Mouse (Mus musculus): Measurements from ENCODE around the gene Olfr1258. TPM values are rescaled to one million over a fixed set of nuclear protein-coding genes. Genes with fewer than 3 reads are reported as not detected.

Gene Olfr1258
- total and polyA plus RNA-seq, 3 experiments: not detected

- H3K27ac ChIP-seq (ENCODE audit: insufficient read depth, low read depth): no peak within 1 kb of the TSS
- no peak within 1 kb of the TSS for H3K9ac ChIP-seq (ENCODE audit: insufficient read depth, low read depth)
- H3K4me2 ChIP-seq (ENCODE audit: insufficient read depth, low read depth, poor library complexity, severe bottlenecking): no peak within 1 kb of the TSS
- DNase-seq (ENCODE audit: extremely low read depth): no peak
- H3K79me2 ChIP-seq (replicated peaks; ENCODE audit: control insufficient read depth, extremely low read depth, insufficient read depth, poor library complexity, severe bottlenecking): no peaks in the 10 kb centered on the region
- H3K4me1 ChIP-seq (ENCODE audit: control insufficient read depth in 1 of 2, insufficient read depth in 2 of 2): no peaks in the 10 kb centered on the region
- TF ChIP-seq TCF12 (IDR thresholded peaks at IDR 0.05; ENCODE audit: low read depth, low read length) (no peak), USF1 (IDR thresholded peaks at IDR 0.05; ENCODE audit: low read depth, low read length) (no peak), E2F4 (IDR thresholded peaks at IDR 0.05; ENCODE audit: insufficient replicate concordance, low read depth, low read length) (no peak), CHD1 (IDR thresholded peaks at IDR 0.05; ENCODE audit: low read depth, low read length) (no peak), MAFK (IDR thresholded peaks at IDR 0.05; ENCODE audit: insufficient replicate concordance, low read length) (no peak), PAX5 (IDR thresholded peaks at IDR 0.05; ENCODE audit: low read length) (no peak), MYC (IDR thresholded peaks at IDR 0.05; ENCODE audit: low read depth, low read length) (no peak), RAD21 (IDR thresholded peaks at IDR 0.05; ENCODE audit: low read depth, low read length) (no peak), ETS1 (conservative IDR thresholded peaks at IDR 0.05; ENCODE audit: low read depth, low read length) (no peak), BHLHE40 (IDR thresholded peaks at IDR 0.05; ENCODE audit: low read depth, low read length) (no peak), KAT2A (IDR thresholded peaks at IDR 0.05; ENCODE audit: insufficient replicate concordance, low read length) (no peak), NRF1 (IDR thresholded peaks at IDR 0.05; ENCODE audit: low read depth, low read length) (no peak), TBP (conservative IDR thresholded peaks at IDR 0.05; ENCODE audit: low read depth, low read length) (no peak), ZMIZ1 (IDR thresholded peaks at IDR 0.05; ENCODE audit: low read depth, low read length) (no peak)
- no peaks in the 10 kb centered on the region for H3K9me3 ChIP-seq (replicated peaks; ENCODE audit: low read length)
- dilution Hi-C loops (cut with MboI; ENCODE audit: extremely low pct_ligation_motif_present, extremely low pct_unique_long_range_greater_than_20kb, low sequenced_read_pairs): no loop called here
- no peak within 1 kb of the TSS for H3K4me3 ChIP-seq (replicated peaks in 1 of 3; ENCODE audit: low read depth in 2 of 3, low read length in 2 of 3, poor library complexity in 1 of 3)
- H3K27me3 ChIP-seq (replicated peaks): peaks cover 8% of the 10 kb centered on the region
- no peaks in the 10 kb centered on the region for H3K36me3 ChIP-seq (replicated peaks in 1 of 2; ENCODE audit: control insufficient read depth in 1 of 2, insufficient read depth in 1 of 2, low read length in 1 of 2)
- in situ Hi-C loops (cut with MboI; ENCODE audit: low pct_ligation_motif_present, low pct_unique_long_range_greater_than_20kb, low sequenced_read_pairs): no loop called here
These were observed 21.5 kb downstream of the Olfr1258 start, which contains the start of gene Olfr1259 for GRCm38 (mm10) chr2:89948564-89948963. Gene Olfr1259 (minus strand): TSS chr2:89948664.

- in situ Hi-C loops (cut with MboI; ENCODE audit: low pct_ligation_motif_present, low pct_unique_long_range_greater_than_20kb, low sequenced_read_pairs) (no loop called here), dilution Hi-C loops (cut with MboI; ENCODE audit: extremely low pct_ligation_motif_present, extremely low pct_unique_long_range_greater_than_20kb, low sequenced_read_pairs) (no loop called here)
- H3K79me2 ChIP-seq (replicated peaks; ENCODE audit: control insufficient read depth, extremely low read depth, insufficient read depth, poor library complexity, severe bottlenecking): no peaks in the 10 kb centered on the region
- H3K9ac ChIP-seq (ENCODE audit: insufficient read depth, low read depth): no peak within 1 kb of the TSS
- H3K27me3 ChIP-seq (replicated peaks): no peaks in the 10 kb centered on the region
- no peaks in the 10 kb centered on the region for H3K9me3 ChIP-seq (replicated peaks; ENCODE audit: low read length)
- no peak within 1 kb of the TSS for H3K27ac ChIP-seq (ENCODE audit: insufficient read depth, low read depth)
- peak within 1 kb of the TSS; percentile 40; the same call in 1 of the 2 replicates for H3K4me2 ChIP-seq (ENCODE audit: insufficient read depth, low read depth, poor library complexity, severe bottlenecking)
- DNase-seq (ENCODE audit: extremely low read depth): no peak
- H3K36me3 ChIP-seq (replicated peaks in 1 of 2; ENCODE audit: control insufficient read depth in 1 of 2, insufficient read depth in 1 of 2, low read length in 1 of 2): no peaks in the 10 kb centered on the region
- H3K4me3 ChIP-seq (replicated peaks in 1 of 3; ENCODE audit: low read depth in 2 of 3, low read length in 2 of 3, poor library complexity in 1 of 3): no peak within 1 kb of the TSS
- no peaks in the 10 kb centered on the region for H3K4me1 ChIP-seq (ENCODE audit: control insufficient read depth in 1 of 2, insufficient read depth in 2 of 2)
- TF ChIP-seq E2F4 (IDR thresholded peaks at IDR 0.05; ENCODE audit: insufficient replicate concordance, low read depth, low read length): no peak
- no peak for TF ChIP-seq NELFE (IDR thresholded peaks at IDR 0.05; ENCODE audit: low read depth, low read length)
- no peak for TF ChIP-seq JUN (IDR thresholded peaks at IDR 0.05; ENCODE audit: insufficient read depth, low read depth, low read length)
- no peak for TF ChIP-seq RCOR1 (conservative IDR thresholded peaks at IDR 0.05; ENCODE audit: low read depth, low read length)
- no peak for TF ChIP-seq MEF2A (IDR thresholded peaks at IDR 0.05; ENCODE audit: borderline replicate concordance, low read depth, low read length)
- no peak for TF ChIP-seq HCFC1 (IDR thresholded peaks at IDR 0.05; ENCODE audit: low read depth, low read length)
- no peak for TF ChIP-seq NRF1 (IDR thresholded peaks at IDR 0.05; ENCODE audit: low read depth, low read length)
- TF ChIP-seq IRF4 (IDR thresholded peaks at IDR 0.05; ENCODE audit: low read depth, low read length): no peak
- no peak for TF ChIP-seq BHLHE40 (IDR thresholded peaks at IDR 0.05; ENCODE audit: low read depth, low read length)
- no peak for TF ChIP-seq EP300 (IDR thresholded peaks at IDR 0.05; ENCODE audit: low read length)
- TF ChIP-seq MAZ (IDR thresholded peaks at IDR 0.05; ENCODE audit: low read depth, low read length): no peak
- no peak for TF ChIP-seq CHD1 (IDR thresholded peaks at IDR 0.05; ENCODE audit: low read depth, low read length)
- no peak for TF ChIP-seq MAFK (IDR thresholded peaks at IDR 0.05; ENCODE audit: insufficient replicate concordance, low read length)
- no peak for TF ChIP-seq SMC3 (IDR thresholded peaks at IDR 0.05; ENCODE audit: low read depth, low read length)
- TF ChIP-seq CTCF (conservative IDR thresholded peaks at IDR 0.05 in 1 of 2, IDR thresholded peaks at IDR 0.05 in 1 of 2; ENCODE audit: low read depth in 2 of 2, low read length in 2 of 2): no peak
- no peak for TF ChIP-seq GABPA (IDR thresholded peaks at IDR 0.05; ENCODE audit: insufficient replicate concordance, low read depth, low read length)
- no peak for TF ChIP-seq CHD2 (IDR thresholded peaks at IDR 0.05; ENCODE audit: low read length)
- TF ChIP-seq TBP (conservative IDR thresholded peaks at IDR 0.05; ENCODE audit: low read depth, low read length): no peak
- no peak for TF ChIP-seq ELF1 (IDR thresholded peaks at IDR 0.05; ENCODE audit: low read depth, low read length)
- no peak for TF ChIP-seq USF1 (IDR thresholded peaks at IDR 0.05; ENCODE audit: low read depth, low read length)
These were observed 47.1 kb downstream of the Olfr1258 start, which contains the start of gene Olfr1260 for GRCm38 (mm10) chr2:89974184-89974583. Gene Olfr1260 (plus strand): TSS chr2:89974340.
